Mouse (Mus musculus): ENCODE measurements around the gene Eif2d.

Gene Eif2d

DNA sequence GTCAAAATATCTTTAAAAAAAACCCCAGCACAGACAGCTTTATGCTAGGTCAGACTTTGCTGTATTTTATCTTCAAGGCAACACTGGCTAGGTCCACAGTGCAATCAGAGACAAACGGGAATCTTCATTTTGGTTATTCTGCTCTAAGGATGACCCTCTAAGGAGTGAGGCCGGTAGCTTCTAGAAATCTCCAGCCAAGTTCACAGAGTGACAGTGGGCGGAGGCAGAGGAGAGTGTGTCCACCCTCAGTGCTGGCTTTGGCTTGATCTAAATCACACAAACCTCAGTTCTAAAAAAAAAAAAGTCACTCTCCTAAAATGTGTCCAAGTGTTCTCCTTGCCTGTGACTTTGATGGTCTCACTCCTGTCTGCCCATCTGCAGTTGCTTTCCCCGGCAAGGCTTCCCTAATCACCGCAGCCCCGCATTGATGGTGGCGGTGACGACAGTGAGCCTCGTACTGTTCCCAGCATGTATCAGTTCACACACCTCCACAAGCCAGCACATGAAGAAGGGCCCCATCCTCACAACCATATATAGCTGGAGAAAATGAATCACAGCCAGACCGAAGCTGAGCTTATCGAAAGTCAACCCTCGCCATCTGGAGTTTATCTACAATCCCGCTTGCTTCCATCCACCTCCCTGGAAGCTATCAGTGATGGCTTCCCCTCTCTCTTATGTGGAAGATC, 33.0 kb downstream of the Eif2d start:
- DNase-seq: no peak

DNA sequence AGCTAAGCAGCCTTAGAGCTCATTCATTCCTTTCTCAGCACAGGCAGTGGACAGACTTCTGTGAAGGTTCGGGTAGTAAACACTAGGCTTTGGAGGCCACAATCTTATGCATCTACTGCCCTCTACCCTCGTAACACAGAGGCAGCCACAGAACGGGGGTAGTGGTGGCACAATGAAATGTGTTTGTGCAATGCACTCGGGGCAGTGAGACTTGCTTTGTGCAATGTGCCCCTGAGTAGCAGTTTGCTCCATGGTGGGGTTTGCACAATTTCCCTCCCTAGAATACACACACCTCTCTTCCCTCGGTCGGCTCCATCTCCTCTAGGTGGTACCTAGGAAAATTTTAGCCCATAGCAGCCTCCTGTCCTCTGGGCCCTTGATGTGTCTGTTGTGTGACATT, 34.0 kb downstream of the Eif2d start:
- no peak for DNase-seq

DNA sequence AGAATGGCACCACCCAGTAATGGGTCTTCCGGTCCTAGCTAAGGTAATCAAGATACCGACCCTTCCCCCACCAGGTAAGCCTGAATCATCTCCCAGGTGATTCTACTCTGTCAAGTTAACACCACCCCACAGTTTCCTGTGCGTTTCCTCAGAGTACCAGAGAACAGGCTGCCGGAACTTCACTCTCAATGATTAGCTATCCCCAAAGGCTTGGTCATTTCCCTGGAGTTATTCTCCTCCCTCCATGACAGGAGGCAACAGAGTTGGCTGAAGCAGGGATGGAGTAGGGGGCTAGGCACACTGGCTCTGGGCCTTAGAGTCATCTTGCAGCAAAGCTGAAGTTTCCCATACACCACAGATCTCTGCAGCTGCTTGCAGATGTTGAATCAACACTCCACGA, 34.9 kb downstream of the Eif2d start:
- no peak for DNase-seq

- DNase-seq: no peak
These were observed 35.7 kb downstream of the Eif2d start for GRCm38 (mm10) chr1:131188655-131189054.

DNA sequence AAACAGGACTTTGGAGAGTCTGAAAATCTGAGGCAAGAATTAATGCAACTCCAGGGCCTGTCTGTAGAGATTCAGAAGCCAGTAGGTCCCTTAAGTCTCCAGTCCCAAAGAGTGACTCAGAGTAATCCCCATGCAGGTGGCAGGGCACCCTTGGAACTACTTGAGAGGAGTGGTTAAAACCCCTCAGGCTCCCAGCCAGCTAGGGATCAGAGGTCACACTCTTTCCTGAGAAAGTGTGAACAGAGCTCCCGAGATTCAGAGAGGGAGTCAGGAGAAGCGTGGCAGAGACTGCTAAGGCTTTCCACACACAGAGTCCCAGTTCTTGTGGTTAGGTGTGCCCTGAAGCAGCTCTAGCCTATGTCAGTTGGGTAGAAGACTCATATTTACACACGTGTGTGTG, 40.8 kb downstream of the Eif2d start:
- no peak for DNase-seq

GRCm38 (mm10) chr1:131195653-131196052, 42.7 kb downstream of the Eif2d start:
- DNase-seq: no peak

DNA sequence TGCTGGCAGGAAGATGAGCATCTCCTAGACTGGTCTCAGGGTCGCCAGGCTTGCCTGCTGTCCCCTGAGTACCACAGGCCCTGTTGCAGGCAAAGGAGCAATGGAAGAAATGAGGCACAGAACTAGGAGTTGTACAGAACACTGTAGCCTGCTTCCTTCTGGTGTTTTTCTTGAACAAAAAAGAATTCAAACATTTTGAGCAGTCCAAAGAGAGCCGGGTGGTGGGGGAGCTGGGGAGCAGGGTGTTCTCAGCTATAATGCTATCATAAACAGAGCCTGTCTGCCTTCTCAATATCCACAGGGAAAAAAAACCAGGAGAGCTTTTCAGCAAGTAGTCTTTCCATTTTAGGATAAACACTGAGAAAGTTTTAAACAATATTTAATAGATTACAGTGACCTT, 43.1 kb downstream of the Eif2d start:
- no peak for DNase-seq

DNA sequence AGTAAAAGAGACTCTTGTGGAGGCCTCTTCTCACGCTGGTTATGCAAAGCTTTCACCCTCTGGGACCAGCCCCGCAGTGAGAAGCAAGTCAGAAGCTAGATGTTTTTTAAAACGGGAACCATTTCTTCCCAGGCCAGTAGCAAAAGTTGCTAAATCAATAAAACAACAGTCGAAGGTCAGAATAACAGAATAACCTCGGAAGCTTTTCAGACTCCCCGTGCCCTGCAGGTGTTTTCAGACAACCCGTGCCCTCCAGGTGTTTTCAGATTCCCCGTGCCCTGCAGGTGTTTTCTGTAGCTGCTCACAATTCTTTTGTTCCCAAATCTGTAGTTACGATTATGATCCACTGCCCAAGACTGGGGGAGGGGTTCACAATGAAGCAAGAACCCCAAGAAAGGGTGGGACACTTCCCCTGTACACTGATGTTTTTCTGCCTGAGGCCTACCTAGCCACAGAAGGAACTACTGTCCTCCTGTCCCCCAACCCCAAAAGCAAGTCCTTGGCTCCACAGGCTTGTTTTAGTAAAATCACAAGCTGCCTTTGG, 45.5 kb downstream of the Eif2d start:
- DNase-seq: no peak

DNA sequence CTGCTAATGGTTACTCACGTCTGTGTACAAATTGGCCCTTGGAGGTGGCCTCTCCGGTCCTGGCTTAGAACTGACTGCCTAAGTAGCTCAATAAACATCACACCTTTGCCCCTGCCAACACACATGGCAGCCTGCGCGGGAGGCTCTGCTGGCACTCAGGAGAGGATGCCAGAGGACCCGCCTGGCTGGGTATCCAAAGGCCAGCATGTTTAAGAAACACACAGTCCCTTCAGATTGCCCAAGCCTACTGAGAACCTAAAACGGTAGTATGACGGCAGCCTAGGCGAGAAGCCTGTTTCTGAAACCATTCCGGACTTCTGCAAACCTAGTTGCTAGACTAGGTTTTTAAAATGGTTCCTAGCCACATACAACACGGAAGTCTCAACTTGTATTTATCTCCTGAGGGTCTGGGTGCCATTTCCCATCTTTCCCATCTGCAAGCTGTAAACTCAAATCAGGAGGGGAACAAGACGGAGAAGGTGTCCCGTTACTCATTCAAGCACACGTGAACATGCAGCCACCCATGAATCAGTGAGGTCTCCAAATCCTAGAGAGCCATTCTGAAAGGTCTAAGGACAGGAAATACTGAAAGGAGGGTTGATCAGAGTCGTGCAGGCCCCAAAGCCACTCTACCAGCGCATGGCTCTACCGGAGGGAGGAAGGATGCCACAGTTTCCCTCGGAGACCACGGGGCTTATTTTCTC, 46.3 kb downstream of the Eif2d start:
- DNase-seq: no peak

- DNase-seq: no peak
These were observed 47.0 kb downstream of the Eif2d start for GRCm38 (mm10) chr1:131199976-131200375.

DNA sequence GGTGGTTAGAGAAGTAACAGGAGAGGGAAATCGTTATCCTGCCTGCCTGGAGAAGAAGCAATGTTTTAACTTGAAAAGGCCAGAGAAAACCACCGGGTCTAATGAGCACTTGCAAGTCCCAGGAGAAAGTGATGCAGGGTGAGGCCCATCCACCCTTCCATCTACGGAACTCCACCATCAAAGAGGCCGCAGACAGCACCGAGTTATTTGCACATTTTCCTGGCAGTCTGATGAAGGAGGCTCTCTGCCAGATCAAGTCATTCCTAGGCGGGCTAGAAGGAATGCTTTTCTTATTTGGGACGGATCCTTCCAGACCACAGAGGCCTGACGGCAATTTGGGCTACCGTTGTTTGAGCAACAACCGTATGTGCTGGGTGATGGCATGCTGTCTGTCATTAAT, 47.6 kb downstream of the Eif2d start:
- DNase-seq: no peak

DNA sequence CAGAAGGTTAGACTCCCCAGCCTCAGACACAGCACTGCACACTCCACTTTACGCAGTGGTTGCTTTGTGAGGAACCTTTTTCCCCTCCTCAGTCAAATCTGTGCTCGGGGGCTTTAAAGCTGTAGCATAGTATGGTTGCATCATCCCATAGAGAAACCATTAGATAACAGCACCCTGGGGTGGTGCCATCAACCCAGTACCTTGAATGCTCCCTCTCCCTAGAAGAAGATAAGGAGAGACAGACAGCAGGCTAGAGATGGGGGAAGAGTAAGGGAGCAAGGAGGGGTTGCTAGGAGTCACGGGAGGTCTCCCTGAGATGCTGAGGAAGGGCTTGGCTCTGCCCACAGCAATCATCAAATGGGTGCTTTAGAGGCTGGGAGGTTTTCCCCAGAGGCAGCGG, 48.4 kb downstream of the Eif2d start:
- DNase-seq: no peak

DNA sequence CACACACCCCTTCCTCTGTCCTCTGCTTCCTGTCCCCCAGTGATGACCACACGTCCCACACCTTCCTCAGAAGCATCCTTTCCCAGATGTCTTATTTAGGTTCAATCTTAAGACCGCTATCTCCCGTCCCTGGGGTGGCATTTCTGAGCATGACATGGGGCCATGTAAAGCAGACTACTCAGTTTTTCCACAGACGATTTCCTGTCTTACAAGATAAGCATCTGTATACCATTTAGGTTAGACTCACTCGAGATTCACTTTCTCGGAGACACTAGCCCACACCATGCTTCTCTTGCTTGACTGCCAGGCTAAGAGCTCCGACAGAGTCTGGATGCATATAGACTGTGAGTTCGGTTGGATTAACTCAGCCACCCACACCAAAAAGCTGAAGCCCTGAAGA, 51.5 kb downstream of the Eif2d start:
- no peak for DNase-seq

DNA sequence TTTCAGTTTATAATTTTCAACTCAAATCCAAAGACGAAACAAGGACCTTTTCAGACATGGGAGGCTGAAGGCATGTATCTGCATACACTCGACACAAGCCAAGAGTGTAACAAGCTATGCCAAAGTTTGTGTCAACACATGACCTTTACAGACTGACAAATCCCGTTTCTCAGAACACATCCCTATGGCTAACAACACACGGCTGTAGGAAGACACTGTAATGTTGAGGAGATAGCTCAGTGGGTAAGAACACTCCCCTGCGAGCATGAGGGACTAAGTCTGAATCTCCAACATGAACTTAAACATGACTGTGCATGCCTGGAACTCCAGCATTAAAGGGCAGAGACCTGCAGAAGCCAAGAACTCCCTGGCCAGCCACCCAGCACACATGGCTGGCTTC, 53.4 kb downstream of the Eif2d start:
- no peak for DNase-seq

GRCm38 (mm10) chr1:131207531-131207930, 54.5 kb downstream of the Eif2d start:
- peak; percentile 88 for DNase-seq

- DNase-seq: no peak
These were observed 55.1 kb downstream of the Eif2d start for GRCm38 (mm10) chr1:131208081-131208480.

GRCm38 (mm10) chr1:131208800-131209199, 55.8 kb downstream of the Eif2d start:
- DNase-seq: no peak

GRCm38 (mm10) chr1:131209971-131210426, 57.0 kb downstream of the Eif2d start:
- DNase-seq: peak; percentile 20

DNA sequence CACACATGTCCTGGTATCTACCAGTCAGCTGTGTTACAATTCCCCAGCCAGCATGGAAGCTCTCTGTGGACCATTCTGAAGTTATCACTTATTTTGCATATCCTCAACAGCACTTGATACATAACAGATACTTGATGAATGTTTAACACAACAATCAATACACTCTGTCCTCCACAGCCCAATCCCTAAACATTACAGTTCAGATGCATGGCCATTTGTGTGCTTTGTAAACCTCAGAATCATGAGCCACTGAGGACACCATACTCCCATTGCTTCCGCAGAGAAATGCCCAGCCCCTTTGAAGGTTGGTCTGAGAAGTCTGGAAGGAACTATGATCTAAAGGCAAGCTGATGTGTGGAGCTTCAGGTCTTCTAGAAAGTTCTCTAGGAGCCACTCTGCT, 58.7 kb downstream of the Eif2d start:
- no peak for DNase-seq

GRCm38 (mm10) chr1:131212956-131213355, 60.0 kb downstream of the Eif2d start:
- DNase-seq: no peak

DNA sequence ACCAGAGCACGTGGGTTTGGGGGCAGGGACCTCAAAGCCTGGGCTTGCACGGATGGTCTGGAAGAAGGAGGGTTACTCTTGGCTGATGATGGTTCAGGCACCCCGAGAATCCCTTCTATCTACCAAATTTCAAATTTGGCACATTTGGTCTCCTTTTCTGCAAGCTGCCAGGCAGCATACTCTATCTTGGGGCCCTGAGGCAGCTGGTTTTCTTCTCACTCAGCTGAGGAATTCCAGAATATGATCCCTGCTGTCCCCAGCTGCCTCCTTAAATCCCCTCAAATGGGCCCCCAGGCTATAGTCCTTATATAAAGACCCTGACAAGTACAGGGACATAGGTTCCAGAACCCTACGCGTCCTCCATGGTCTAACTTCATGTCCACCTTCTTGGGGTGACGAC, 60.4 kb downstream of the Eif2d start:
- no peak for DNase-seq

GRCm38 (mm10) chr1:131218933-131219332, 66.0 kb downstream of the Eif2d start:
- DNase-seq: no peak

DNA sequence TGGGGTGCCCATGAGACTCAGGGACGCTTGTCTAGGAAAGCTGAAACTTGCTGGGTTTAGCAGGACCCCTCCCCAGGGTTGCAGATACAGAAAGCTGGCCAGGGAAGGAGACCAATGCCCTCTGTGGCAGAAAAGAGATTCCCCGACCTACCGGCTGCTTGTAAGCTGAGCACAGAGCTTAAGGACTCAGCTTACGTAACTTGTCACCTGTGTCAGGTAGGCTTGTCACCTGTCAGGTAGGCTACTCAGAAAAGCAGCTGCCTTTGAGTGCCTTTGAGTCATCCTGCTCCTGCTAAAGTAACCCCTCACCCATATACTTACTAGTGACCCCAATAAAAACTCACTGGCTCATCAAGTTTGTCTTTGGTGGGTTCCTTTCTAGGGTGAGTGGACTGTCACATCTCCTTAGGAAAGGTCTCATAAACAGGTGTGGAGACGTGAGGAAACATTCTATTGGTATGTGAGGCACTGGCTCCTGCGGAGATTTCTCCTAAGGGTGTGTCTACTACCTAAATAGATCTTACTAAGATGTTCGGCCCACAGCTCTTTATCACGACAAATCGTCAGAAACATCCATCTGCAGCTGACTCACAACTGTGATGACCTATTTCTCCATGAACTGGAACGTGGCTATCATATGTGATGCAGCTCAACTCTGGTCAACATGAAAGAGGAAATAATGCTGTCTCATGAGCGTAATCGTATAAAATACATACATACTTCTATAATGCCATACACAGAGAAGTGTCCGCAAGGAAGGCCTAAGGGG, 69.0 kb downstream of the Eif2d start:
- no peak for DNase-seq

- no peak for DNase-seq
These were observed 70.4 kb downstream of the Eif2d start for GRCm38 (mm10) chr1:131223345-131223744.

All from right cerebral cortex, postnatal 4 days (tissue).